Mouse (Mus musculus): ENCODE data around the gene Patj. TPM values are rescaled to one million over a fixed set of nuclear protein-coding genes. Genes with fewer than 3 reads are reported as not detected.

Gene Patj
- polyA plus RNA-seq, 1 experiment from 2014 or later = 8.9 TPM

DNA sequence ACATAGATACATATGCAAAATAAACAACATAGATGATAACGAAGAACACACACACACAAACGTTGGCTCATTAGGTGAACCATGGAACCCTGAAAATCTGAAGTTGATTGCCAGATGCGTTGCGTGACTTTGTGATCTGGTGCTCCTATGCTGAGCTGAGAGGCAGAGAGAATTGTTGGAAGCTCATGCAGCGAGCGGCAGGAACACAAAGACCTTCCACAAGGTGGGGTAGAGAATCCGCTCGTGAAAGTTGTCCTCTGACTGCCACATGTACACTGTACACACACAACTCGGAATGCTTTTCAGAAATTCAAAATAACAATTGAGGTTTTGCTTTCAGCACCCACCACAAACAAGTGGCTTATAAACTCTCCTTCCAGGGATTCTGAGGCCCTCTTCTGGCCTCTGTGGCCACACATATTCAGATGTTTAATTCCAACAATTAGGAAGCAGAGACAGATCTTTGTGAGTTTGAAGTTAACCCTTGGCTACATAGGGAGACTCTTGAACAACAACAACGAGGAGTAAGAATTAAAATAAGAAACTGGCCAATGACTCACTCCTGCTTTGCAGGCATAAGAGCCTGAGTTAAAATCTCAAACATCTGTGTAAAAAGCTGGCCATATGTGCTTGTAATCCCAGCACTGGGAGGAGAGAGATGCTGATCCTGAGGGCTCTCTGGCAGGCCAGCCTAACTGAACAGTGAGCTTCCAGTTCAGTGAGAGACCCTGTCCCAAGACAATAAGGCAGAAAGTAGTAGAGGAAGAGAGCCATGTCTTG is 116.6 kb downstream of the Patj start:
- Histone ChIP-seq H3K36me3 (peaks cover 8% of the 10 kb centered on the region; the same call in 1 of the 2 replicates), H3K27me3 (replicated peaks) (no peaks in the 10 kb centered on the region), H3K4me2 (no peak overlapping the region), H3K27ac (replicated peaks) (peak overlapping the region; percentile 87), H3K9me3 (no peaks in the 10 kb centered on the region), H3K4me3 (no peak overlapping the region), H3K4me1 (peaks cover 34% of the 10 kb centered on the region), H3K9ac (peak overlapping the region; percentile 59; the same call in 1 of the 2 replicates)
- no peak for ATAC-seq (ENCODE audit: extremely low read depth, insufficient number of reproducible peaks, low FRiP score, low TSS enrichment)
- 71% methylated on average over 10 of the region's 10 CpGs for WGBS

DNA sequence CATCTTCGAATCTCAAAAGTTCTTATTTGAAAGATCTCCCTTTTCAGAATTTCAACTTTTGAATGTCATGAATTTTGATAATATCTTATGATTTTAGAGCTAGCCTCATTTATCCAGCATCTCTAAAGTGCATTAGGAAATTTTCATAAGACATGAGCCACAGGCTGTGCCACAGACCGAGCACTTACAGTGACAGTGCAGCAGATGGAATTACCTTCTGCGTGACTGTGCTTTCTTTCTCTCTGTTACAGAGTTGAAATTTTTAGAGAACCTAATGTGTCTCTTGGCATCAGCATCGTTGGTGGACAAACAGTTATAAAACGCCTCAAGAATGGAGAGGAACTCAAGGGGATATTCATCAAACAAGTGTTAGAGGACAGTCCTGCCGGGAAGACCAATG is 124.9 kb downstream of the Patj start:
- 78% methylated on average over 6 of the region's 6 CpGs for WGBS
- no peak for ATAC-seq (ENCODE audit: extremely low read depth, insufficient number of reproducible peaks, low FRiP score, low TSS enrichment)

DNA sequence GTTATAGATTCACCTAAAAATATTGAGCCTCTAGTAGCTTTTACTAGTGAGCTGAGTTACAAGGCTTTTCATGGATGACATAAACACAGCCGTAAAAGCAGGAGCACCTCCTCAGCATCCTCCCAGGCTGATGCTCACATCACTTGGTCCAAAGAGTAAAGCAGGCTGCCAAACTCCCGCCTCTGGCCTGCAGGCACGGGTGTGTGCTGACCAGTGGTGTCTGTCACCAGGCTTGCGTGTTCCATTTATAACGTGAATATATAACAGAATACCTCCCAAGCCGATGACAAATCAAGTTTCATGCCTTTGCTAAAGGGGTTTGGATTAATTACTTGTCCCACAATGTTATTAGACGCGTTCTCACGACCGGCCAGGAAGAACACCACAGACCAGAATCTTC is 128.9 kb downstream of the Patj start:
- 90% methylated on average over 10 of the region's 10 CpGs for WGBS

More for the DNA sequence above, 124.9 kb downstream of the Patj start:
- H3K27ac ChIP-seq (replicated peaks) = no peak overlapping the region
- H3K4me1 ChIP-seq = no peaks in the 10 kb centered on the region
- no peak overlapping the region for H3K9ac ChIP-seq
- peaks cover 43% of the 10 kb centered on the region for H3K36me3 ChIP-seq
- H3K4me3 ChIP-seq = no peak overlapping the region
- no peak overlapping the region for H3K4me2 ChIP-seq
- no peaks in the 10 kb centered on the region for H3K27me3 ChIP-seq (replicated peaks)
- H3K9me3 ChIP-seq = no peaks in the 10 kb centered on the region

DNA sequence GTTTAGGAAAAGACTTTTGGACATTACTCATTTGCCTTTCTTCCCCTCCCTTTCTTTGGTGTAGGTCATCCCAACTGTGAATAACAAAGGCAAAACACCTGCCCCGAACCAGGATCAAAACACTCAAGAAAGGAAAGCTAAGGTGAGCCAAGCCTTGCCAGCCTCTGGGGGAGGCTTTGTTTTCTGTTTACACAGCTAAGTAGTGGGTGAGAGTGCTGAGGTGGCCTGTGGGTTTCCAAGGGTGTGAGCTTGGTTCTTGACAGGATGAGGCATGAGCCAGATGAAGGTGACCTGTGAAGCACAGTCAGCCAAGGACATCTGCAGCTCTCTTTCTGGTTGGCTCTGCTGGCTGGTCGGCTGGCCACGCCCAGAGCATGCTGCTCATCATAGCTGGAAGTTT is 139.9 kb downstream of the Patj start:
- ATAC-seq (ENCODE audit: extremely low read depth, insufficient number of reproducible peaks, low FRiP score, low TSS enrichment) = no peak
- peaks cover 5% of the 10 kb centered on the region for H3K36me3 ChIP-seq
- no peaks in the 10 kb centered on the region for H3K4me1 ChIP-seq
- no peak overlapping the region for H3K4me2 ChIP-seq
- H3K4me3 ChIP-seq = no peak overlapping the region
- no peak overlapping the region for H3K9ac ChIP-seq
- no peak overlapping the region for H3K27ac ChIP-seq (replicated peaks)
- H3K27me3 ChIP-seq (replicated peaks) = no peaks in the 10 kb centered on the region
- H3K9me3 ChIP-seq = no peaks in the 10 kb centered on the region
- 81% methylated on average over 3 of the region's 3 CpGs for WGBS

More for the DNA sequence above, 128.9 kb downstream of the Patj start:
- no peak for ATAC-seq (ENCODE audit: extremely low read depth, insufficient number of reproducible peaks, low FRiP score, low TSS enrichment)
- H3K9me3 ChIP-seq = no peaks in the 10 kb centered on the region
- H3K27ac ChIP-seq (replicated peaks) = no peak overlapping the region
- H3K27me3 ChIP-seq (replicated peaks) = no peaks in the 10 kb centered on the region
- H3K4me1 ChIP-seq = no peaks in the 10 kb centered on the region
- H3K4me2 ChIP-seq = no peak overlapping the region
- peaks cover 31% of the 10 kb centered on the region for H3K36me3 ChIP-seq
- H3K9ac ChIP-seq = no peak overlapping the region
- no peak overlapping the region for H3K4me3 ChIP-seq

DNA sequence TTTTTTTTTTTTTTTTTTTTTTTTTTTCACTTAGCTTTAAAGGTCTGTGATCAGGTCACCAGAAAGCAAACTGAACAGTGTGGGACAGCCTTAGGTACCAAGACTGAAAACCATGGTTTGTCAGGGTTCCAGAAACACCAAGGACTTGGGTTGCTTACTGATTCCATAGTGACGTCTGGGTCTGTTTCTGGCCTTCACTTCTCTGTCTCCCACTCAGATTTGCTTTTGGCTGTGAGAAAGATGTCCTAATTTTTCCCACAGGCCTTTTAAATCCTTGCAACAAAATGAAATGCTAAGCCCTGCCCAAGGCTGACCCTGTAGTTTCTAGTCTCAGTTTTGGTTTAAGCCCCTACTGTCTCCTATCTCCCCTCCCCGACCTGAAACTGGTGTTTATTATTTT is 146.0 kb downstream of the Patj start:
- WGBS = 70% methylated on average over 2 of the region's 2 CpGs
- Histone ChIP-seq H3K9ac (no peak overlapping the region), H3K4me2 (no peak overlapping the region), H3K27me3 (replicated peaks) (no peaks in the 10 kb centered on the region), H3K9me3 (no peaks in the 10 kb centered on the region), H3K36me3 (no peaks in the 10 kb centered on the region), H3K4me1 (peaks cover 8% of the 10 kb centered on the region; the same call in 1 of the 2 replicates), H3K4me3 (no peak overlapping the region), H3K27ac (replicated peaks) (no peak overlapping the region)
- ATAC-seq (ENCODE audit: extremely low read depth, insufficient number of reproducible peaks, low FRiP score, low TSS enrichment) = no peak

DNA sequence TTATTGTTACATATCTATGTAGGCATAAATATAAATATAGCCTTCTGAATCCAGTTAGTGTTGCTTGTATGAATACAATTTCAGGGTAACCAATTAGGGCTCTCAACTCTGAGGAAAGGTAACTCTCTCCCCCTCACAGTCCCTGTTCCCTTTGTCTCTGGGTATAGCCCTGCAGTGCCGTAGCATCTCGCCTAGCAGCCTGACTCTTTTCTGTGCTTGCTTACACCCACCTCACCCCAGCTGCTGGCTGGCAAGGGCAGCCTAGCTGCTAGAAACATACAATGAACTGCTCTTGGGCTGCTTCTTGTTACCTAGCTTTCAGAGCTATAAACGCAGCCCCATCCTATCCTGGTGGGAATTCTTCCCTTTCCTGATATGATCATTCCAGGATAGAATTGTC is 147.4 kb downstream of the Patj start:
- 69% methylated on average over 3 of the region's 3 CpGs for WGBS
- H3K4me3 ChIP-seq = no peak overlapping the region
- no peak overlapping the region for H3K9ac ChIP-seq
- no peaks in the 10 kb centered on the region for H3K36me3 ChIP-seq
- H3K4me2 ChIP-seq = no peak overlapping the region
- no peak overlapping the region for H3K27ac ChIP-seq (replicated peaks)
- no peaks in the 10 kb centered on the region for H3K9me3 ChIP-seq
- H3K27me3 ChIP-seq (replicated peaks) = no peaks in the 10 kb centered on the region
- no peak for ATAC-seq (ENCODE audit: extremely low read depth, insufficient number of reproducible peaks, low FRiP score, low TSS enrichment)
- H3K4me1 ChIP-seq = peaks cover 14% of the 10 kb centered on the region

DNA sequence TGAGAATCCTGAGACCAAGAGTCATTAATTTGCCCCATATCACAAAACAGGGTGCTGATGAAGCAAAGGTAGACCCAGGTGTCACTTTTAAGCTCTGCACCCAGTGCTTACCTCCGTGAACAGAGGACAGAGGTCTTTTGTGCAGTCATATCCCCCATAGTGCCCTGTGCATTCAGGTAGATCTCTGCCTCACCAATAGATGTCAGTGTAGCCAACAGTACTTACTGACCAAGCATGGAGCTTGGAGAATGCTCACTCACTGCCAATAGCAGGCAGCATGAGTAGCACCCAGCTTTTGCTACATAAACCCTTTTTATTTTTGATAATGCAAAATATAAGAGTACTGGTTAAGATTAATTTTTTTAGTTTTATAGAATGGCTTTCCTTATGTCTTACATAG is 149.8 kb downstream of the Patj start:
- Histone ChIP-seq H3K9ac (no peak overlapping the region), H3K27me3 (replicated peaks) (no peaks in the 10 kb centered on the region), H3K4me2 (no peak overlapping the region), H3K36me3 (no peaks in the 10 kb centered on the region), H3K9me3 (no peaks in the 10 kb centered on the region), H3K4me3 (no peak overlapping the region), H3K4me1 (peaks cover 19% of the 10 kb centered on the region), H3K27ac (replicated peaks) (no peak overlapping the region)
- 43% methylated on average over 1 of the region's 1 CpGs for WGBS
- ATAC-seq (ENCODE audit: extremely low read depth, insufficient number of reproducible peaks, low FRiP score, low TSS enrichment) = no peak

DNA sequence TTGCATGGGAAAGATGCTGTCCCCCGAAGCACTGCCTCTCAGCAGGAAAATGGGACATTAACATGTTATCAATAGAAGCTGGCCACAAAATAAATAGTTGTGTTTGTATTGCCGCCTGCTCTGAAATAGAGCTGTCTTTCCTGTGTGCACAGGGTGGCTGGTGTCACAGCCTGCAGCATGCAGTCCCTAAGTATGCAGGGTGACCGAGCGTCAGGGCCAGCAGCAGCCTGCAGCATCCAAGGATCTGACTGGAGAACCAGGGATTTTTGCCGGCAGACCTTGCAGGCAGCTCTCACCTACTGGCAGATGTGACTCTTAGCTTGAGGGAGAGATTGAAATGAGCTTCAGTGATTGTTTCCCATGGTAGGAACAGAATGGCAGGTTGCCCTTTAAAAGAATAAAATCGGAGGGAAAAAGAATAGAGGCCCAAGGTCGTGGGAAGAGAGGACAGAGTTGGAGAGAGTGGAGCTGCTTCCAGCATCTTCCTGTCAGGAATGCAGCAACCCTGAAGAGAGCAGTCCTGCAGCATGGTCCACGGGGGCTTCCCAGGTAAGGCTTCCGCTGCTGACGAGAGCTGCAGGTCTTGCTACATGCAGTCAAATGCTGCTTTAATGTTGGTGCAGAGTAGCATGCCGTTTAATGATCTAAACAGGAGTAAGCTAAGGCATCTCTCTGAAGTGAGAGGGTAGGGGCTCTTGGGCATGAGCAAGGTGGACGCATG is 151.0 kb downstream of the Patj start:
- no peak for ATAC-seq (ENCODE audit: extremely low read depth, insufficient number of reproducible peaks, low FRiP score, low TSS enrichment)
- peaks cover 25% of the 10 kb centered on the region for H3K4me1 ChIP-seq
- no peak overlapping the region for H3K9ac ChIP-seq
- H3K36me3 ChIP-seq = no peaks in the 10 kb centered on the region
- 62% methylated on average over 12 of the region's 12 CpGs for WGBS
- H3K27me3 ChIP-seq (replicated peaks) = no peaks in the 10 kb centered on the region
- H3K27ac ChIP-seq (replicated peaks) = no peak overlapping the region
- no peak overlapping the region for H3K4me2 ChIP-seq
- H3K4me3 ChIP-seq = no peak overlapping the region
- no peaks in the 10 kb centered on the region for H3K9me3 ChIP-seq

DNA sequence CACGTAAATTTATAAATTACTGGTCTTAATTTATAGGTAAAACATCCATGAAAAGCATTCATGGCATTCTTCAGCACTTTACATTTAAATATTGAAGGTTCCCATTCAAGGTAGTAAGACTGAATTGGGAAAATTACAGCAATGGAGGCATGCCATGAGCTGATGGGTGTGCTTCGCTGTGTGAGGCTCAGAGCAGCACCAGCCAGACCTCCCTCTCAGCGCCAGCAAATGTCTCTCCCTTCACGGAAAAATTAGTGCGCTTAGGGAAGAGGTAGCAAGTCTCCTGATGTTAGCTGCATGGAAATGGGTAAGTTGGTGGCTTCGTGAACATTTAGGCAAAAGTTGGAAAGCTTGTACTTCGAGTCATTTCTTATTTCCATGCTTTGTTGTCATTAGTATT is 153.9 kb downstream of the Patj start:
- Histone ChIP-seq H3K27ac (replicated peaks) (no peak overlapping the region), H3K9me3 (no peaks in the 10 kb centered on the region), H3K4me2 (no peak overlapping the region), H3K36me3 (no peaks in the 10 kb centered on the region), H3K9ac (no peak overlapping the region), H3K4me3 (no peak overlapping the region), H3K4me1 (peaks cover 30% of the 10 kb centered on the region), H3K27me3 (replicated peaks) (no peaks in the 10 kb centered on the region)
- WGBS = 82% methylated on average over 7 of the region's 7 CpGs
- ATAC-seq (ENCODE audit: extremely low read depth, insufficient number of reproducible peaks, low FRiP score, low TSS enrichment) = no peak

DNA sequence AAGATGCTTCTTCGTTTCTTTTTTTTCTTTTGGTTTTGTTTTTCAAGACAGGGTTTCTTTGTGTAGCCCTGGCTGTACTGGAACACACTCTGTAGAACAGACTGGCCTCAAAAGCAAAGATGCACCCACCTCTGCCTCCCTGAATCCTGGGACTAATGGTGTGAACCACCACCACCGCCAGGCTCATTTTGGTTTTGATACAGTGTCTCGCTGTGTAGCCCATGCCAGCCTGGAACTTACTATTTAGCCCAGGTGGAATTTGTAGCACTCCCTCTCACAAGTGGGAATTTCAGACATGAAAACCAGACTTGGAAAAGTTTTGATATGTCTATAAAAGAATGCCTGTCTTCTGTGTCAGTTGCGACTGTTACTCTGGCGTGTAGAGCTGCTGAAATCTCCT is 154.5 kb downstream of the Patj start:
- no peaks in the 10 kb centered on the region for H3K27me3 ChIP-seq (replicated peaks)
- H3K9ac ChIP-seq = no peak overlapping the region
- H3K4me3 ChIP-seq = no peak overlapping the region
- no peak for ATAC-seq (ENCODE audit: extremely low read depth, insufficient number of reproducible peaks, low FRiP score, low TSS enrichment)
- H3K27ac ChIP-seq (replicated peaks) = no peak overlapping the region
- H3K4me1 ChIP-seq = peaks cover 30% of the 10 kb centered on the region
- no peak overlapping the region for H3K4me2 ChIP-seq
- H3K9me3 ChIP-seq = no peaks in the 10 kb centered on the region
- 78% methylated on average over 5 of the region's 5 CpGs for WGBS
- H3K36me3 ChIP-seq = no peaks in the 10 kb centered on the region

DNA sequence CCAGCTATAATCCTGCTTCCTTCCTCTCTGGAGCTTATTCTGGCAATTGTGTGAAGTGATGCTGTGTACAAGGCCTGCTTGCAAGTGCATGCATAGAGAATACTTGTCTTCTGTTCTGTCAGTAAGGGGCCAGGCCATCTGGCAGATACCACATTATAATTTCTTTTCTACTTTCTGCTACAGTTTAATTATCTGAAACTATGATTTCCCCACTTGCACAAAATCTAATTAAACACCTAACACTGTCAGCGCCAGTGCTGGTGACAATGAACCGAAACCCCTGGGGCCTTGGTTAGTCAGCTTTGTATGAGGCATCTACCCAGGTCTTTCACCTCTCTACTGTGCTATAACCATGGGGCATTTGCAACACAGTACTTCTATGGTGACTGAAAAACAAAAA is 160.1 kb downstream of the Patj start:
- Histone ChIP-seq H3K4me2 (no peak overlapping the region), H3K4me3 (no peak overlapping the region), H3K9me3 (no peaks in the 10 kb centered on the region), H3K4me1 (peaks cover 24% of the 10 kb centered on the region), H3K27ac (replicated peaks) (no peak overlapping the region), H3K27me3 (replicated peaks) (no peaks in the 10 kb centered on the region), H3K36me3 (no peaks in the 10 kb centered on the region), H3K9ac (no peak overlapping the region)
- 79% methylated on average over 2 of the region's 2 CpGs for WGBS
- ATAC-seq (ENCODE audit: extremely low read depth, insufficient number of reproducible peaks, low FRiP score, low TSS enrichment) = no peak

DNA sequence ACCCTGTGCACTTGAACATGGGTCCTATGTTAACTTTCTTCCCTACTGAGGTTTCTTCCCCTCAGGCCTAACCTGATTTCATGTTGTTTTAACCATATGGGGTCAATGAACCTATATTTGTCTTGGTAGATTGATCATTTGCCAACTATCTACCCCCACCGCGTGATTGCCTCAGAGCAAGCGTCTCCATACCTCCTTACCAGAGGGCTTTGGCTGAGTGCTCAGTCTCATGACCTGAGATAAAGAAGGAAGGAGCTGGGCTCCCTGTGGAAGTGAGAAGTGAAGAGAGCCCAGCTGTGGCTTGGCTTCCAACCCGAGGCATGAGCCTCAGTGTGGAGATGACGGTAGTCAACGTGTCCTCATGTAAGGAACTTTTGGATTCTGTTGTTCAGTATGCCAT is 160.9 kb downstream of the Patj start:
- H3K4me3 ChIP-seq = no peak overlapping the region
- H3K36me3 ChIP-seq = no peaks in the 10 kb centered on the region
- no peak overlapping the region for H3K9ac ChIP-seq
- peaks cover 20% of the 10 kb centered on the region for H3K4me1 ChIP-seq
- 55% methylated on average over 6 of the region's 6 CpGs for WGBS
- 0 out of 2 replicates have a peak overlapping the region, but pooled peaks have one; percentile 32 for H3K27ac ChIP-seq (replicated peaks)
- no peak for ATAC-seq (ENCODE audit: extremely low read depth, insufficient number of reproducible peaks, low FRiP score, low TSS enrichment)
- H3K27me3 ChIP-seq (replicated peaks) = no peaks in the 10 kb centered on the region
- H3K4me2 ChIP-seq = no peak overlapping the region
- no peaks in the 10 kb centered on the region for H3K9me3 ChIP-seq
